Mouse (Mus musculus) hindlimb bud, embryonic 11.5 days (tissue): Measurements from ENCODE around the gene Slc26a3.

Source experiments
- DNase-seq: peaks from one replicate; pipeline ENCODE4 v3.0.0-alpha.2; 2012; ENCODE audit warnings: low read depth, low spot score; ENCODE audit errors: extremely low spot score

Gene Slc26a3

DNA sequence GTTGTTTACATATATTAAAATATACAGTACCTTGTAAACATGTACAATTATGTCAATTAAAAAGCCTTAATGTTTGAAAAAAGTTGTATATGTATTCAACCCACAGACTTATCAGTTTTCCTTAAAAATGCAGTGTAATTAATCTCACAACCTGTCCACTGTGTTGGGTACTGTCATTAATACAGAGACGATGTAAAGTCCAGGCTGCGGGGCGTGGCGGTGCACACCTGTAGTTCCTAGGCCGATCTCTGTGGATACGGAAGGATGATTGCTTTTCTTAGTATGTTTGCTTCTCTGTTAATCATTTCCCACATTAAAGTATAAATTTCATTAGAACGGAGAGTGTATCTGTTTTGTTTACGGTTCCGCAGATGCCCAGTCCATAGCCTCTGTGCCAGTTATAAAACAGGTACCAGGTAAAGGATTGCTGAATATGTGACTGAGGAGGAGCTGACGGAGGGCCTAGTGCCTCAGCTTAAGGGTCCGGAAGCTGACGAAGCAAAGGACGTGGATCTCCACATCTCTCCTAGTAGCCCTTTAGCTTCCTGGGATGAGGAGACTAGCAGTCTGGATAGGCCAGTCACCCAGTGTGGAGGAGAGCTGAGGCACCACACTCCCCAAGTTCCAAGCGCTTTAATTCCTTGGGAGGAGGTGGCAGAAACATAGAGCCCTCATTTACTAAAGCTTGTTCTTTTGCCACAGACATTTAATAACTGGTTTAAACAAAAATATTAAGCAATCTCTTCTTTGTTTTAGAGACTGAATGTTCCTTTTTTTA, 122.2 kb downstream of the Slc26a3 start:
- DNase-seq, result no peak

GRCm38 (mm10) chr12:31513724-31514503, 123.2 kb downstream of the Slc26a3 start:
- DNase-seq, result no peak

GRCm38 (mm10) chr12:31520119-31520518, 129.4 kb downstream of the Slc26a3 start:
- DNase-seq, result no peak

- no peak for DNase-seq
These were observed 130.7 kb downstream of the Slc26a3 start for GRCm38 (mm10) chr12:31521371-31521770.
